Mouse (Mus musculus): ENCODE measurements around the gene Megf6. TPM values are rescaled to one million over a fixed set of nuclear protein-coding genes. Genes with fewer than 3 reads are reported as not detected.

Megf6 gene
- polyA plus RNA-seq, 1 experiment from 2014 or later, result 9.5 TPM

DNA sequence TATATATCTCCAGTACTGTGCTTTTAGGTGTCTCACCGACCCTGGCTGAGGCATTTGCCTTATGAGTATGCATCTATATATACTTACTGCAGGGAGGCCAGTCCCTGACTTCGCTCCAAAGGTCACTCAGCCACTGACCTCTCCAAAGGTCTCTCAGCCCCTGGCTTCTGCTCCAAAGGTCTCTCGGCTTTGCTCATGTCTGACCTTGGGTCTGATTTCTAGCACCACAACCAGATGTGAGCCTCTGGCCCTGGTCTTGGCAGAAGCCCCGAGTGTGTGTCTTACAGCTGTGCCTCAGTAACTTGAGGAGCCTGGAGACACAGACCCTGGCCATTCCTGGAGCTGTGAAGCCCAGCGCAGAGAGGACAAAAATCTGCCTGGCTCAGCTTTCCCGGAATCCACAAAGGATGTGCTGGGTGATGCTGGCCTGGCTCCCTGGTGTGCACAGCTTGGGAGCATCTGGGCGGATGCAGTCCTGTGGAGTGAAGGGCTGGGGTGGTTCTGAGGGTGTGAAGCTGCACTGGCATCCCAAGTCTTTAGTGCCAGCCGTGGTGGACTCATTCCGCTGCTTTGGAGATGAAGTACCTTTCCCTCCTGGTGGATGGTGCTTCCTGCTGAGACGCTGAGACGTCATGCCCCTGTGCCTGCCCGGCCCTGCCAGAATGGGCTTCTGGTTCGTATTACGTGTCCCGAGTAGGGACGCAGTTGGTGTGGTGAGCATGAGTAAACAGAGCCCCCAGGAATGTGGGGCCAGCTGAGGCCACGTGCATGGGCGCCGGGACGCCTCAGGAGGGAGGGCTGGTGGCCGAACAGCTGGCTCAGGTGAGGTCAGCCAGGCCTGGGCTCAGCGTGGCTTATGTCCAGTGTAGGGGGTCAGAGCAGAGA, 76.9 kb downstream of the Megf6 start:
- no peak overlapping the region for H3K4me2 ChIP-seq
- no peaks in the 10 kb centered on the region for H3K27me3 ChIP-seq (replicated peaks)
- 44% methylated on average over 22 of the region's 22 CpGs for WGBS
- ATAC-seq (replicated peaks), result no peak
- H3K27ac ChIP-seq, result no peak overlapping the region
- 0 out of 2 replicates have a peak, but pooled peaks cover 6% of the 10 kb centered on the region for H3K4me1 ChIP-seq
- H3K9me3 ChIP-seq, result no peaks in the 10 kb centered on the region
- H3K9ac ChIP-seq, result no peak overlapping the region
- no peaks in the 10 kb centered on the region for H3K36me3 ChIP-seq (replicated peaks)
- H3K4me3 ChIP-seq, result no peak overlapping the region

GRCm38 (mm10) chr4:154248092-154248805, 77.7 kb downstream of the Megf6 start:
- no peaks in the 10 kb centered on the region for H3K27me3 ChIP-seq (replicated peaks)
- H3K4me2 ChIP-seq, result no peak overlapping the region
- no peaks in the 10 kb centered on the region for H3K36me3 ChIP-seq (replicated peaks)
- no peak overlapping the region for H3K9ac ChIP-seq
- no peak overlapping the region for H3K27ac ChIP-seq
- no peak overlapping the region for H3K4me3 ChIP-seq
- no peak for ATAC-seq (replicated peaks)
- 0 out of 2 replicates have a peak, but pooled peaks cover 6% of the 10 kb centered on the region for H3K4me1 ChIP-seq
- WGBS, result 74% methylated on average over 21 of the region's 21 CpGs
- H3K9me3 ChIP-seq, result no peaks in the 10 kb centered on the region

GRCm38 (mm10) chr4:154249316-154249715, 78.8 kb downstream of the Megf6 start:
- 46% methylated on average over 8 of the region's 8 CpGs for WGBS
- H3K27ac ChIP-seq, result 0 out of 2 replicates have a peak overlapping the region, but pooled peaks have one; percentile 26
- H3K9ac ChIP-seq, result no peak overlapping the region
- H3K4me1 ChIP-seq, result 0 out of 2 replicates have a peak, but pooled peaks cover 6% of the 10 kb centered on the region
- no peaks in the 10 kb centered on the region for H3K9me3 ChIP-seq
- no peaks in the 10 kb centered on the region for H3K27me3 ChIP-seq (replicated peaks)
- H3K36me3 ChIP-seq (replicated peaks), result no peaks in the 10 kb centered on the region
- no peak for ATAC-seq (replicated peaks)
- H3K4me3 ChIP-seq, result no peak overlapping the region
- peak overlapping the region; percentile 1; the same call in 1 of the 2 replicates for H3K4me2 ChIP-seq

GRCm38 (mm10) chr4:154252537-154253255, 82.2 kb downstream of the Megf6 start:
- 89% methylated on average over 20 of the region's 20 CpGs for WGBS
- no peaks in the 10 kb centered on the region for H3K9me3 ChIP-seq

DNA sequence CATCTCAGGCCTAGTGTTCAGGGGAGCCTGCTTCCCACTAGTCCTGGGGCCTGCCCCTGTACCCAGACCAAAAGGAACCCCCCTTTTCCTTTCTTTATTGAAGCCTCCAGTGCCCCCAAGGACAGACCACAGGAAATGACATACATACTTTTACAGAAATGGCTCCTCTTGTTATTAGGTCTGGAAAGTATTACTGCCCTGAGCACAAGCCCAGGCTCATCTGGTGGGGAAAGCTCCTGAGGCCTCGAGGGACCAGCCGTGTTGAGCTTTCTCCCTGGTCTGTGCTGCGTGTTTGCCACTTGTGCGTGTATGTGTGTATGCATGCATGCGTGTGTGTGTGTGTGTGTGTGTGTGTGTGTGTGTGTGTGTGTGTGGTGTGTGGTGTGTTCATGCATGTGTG, 90.2 kb downstream of the Megf6 start:
- H3K9ac ChIP-seq, result no peak overlapping the region
- H3K9me3 ChIP-seq, result no peaks in the 10 kb centered on the region
- no peaks in the 10 kb centered on the region for H3K4me1 ChIP-seq
- H3K36me3 ChIP-seq (replicated peaks), result no peaks in the 10 kb centered on the region
- no peak for ATAC-seq (replicated peaks)
- H3K4me2 ChIP-seq, result no peak overlapping the region
- H3K27ac ChIP-seq, result no peak overlapping the region
- no peak overlapping the region for H3K4me3 ChIP-seq
- WGBS, result 88% methylated on average over 5 of the region's 5 CpGs
- no peaks in the 10 kb centered on the region for H3K27me3 ChIP-seq (replicated peaks)

More at GRCm38 (mm10) chr4:154252537-154253255, 82.2 kb downstream of the Megf6 start:
- Histone ChIP-seq H3K9ac (no peak overlapping the region), H3K27ac (no peak overlapping the region), H3K4me3 (no peak overlapping the region), H3K4me2 (no peak overlapping the region), H3K4me1 (0 out of 2 replicates have a peak, but pooled peaks cover 3% of the 10 kb centered on the region), H3K27me3 (replicated peaks) (no peaks in the 10 kb centered on the region), H3K36me3 (replicated peaks) (no peaks in the 10 kb centered on the region)
- no peak for ATAC-seq (replicated peaks)

- H3K4me2 ChIP-seq, result no peak overlapping the region
- no peak for ATAC-seq (replicated peaks)
- no peaks in the 10 kb centered on the region for H3K27me3 ChIP-seq (replicated peaks)
- WGBS, result 58% methylated on average over 4 of the region's 4 CpGs
- H3K27ac ChIP-seq, result no peak overlapping the region
- no peak overlapping the region for H3K9ac ChIP-seq
- H3K36me3 ChIP-seq (replicated peaks), result no peaks in the 10 kb centered on the region
- no peaks in the 10 kb centered on the region for H3K4me1 ChIP-seq
- no peak overlapping the region for H3K4me3 ChIP-seq
- no peaks in the 10 kb centered on the region for H3K9me3 ChIP-seq
These were observed 91.5 kb downstream of the Megf6 start for GRCm38 (mm10) chr4:154262071-154262470.

- Histone ChIP-seq H3K27me3 (replicated peaks) (no peaks in the 10 kb centered on the region), H3K4me3 (no peak overlapping the region), H3K4me2 (no peak overlapping the region), H3K27ac (no peak overlapping the region), H3K4me1 (no peaks in the 10 kb centered on the region), H3K9ac (no peak overlapping the region), H3K9me3 (no peaks in the 10 kb centered on the region), H3K36me3 (replicated peaks) (no peaks in the 10 kb centered on the region)
- no peak for ATAC-seq (replicated peaks)
- 81% methylated on average over 6 of the region's 6 CpGs for WGBS
These were observed 97.0 kb downstream of the Megf6 start for GRCm38 (mm10) chr4:154267511-154267910.

- no peaks in the 10 kb centered on the region for H3K36me3 ChIP-seq (replicated peaks)
- no peak overlapping the region for H3K4me2 ChIP-seq
These were observed 99.0 kb downstream of the Megf6 start for GRCm38 (mm10) chr4:154269520-154269919.

GRCm38 (mm10) chr4:154273000-154273399, 102.5 kb downstream of the Megf6 start:
- H3K4me3 ChIP-seq, result no peak overlapping the region
- H3K4me2 ChIP-seq, result no peak overlapping the region
- no peak overlapping the region for H3K9ac ChIP-seq
- H3K9me3 ChIP-seq, result no peaks in the 10 kb centered on the region
- WGBS, result 55% methylated on average over 3 of the region's 3 CpGs
- no peak for ATAC-seq (replicated peaks)
- H3K4me1 ChIP-seq, result no peaks in the 10 kb centered on the region
- H3K27me3 ChIP-seq (replicated peaks), result no peaks in the 10 kb centered on the region
- H3K36me3 ChIP-seq (replicated peaks), result no peaks in the 10 kb centered on the region
- H3K27ac ChIP-seq, result no peak overlapping the region

More at GRCm38 (mm10) chr4:154269520-154269919, 99.0 kb downstream of the Megf6 start:
- no peak overlapping the region for H3K27ac ChIP-seq
- no peak for ATAC-seq (replicated peaks)
- 62% methylated on average over 10 of the region's 10 CpGs for WGBS
- no peaks in the 10 kb centered on the region for H3K4me1 ChIP-seq
- H3K27me3 ChIP-seq (replicated peaks), result no peaks in the 10 kb centered on the region
- no peak overlapping the region for H3K4me3 ChIP-seq
- no peaks in the 10 kb centered on the region for H3K9me3 ChIP-seq
- no peak overlapping the region for H3K9ac ChIP-seq

DNA sequence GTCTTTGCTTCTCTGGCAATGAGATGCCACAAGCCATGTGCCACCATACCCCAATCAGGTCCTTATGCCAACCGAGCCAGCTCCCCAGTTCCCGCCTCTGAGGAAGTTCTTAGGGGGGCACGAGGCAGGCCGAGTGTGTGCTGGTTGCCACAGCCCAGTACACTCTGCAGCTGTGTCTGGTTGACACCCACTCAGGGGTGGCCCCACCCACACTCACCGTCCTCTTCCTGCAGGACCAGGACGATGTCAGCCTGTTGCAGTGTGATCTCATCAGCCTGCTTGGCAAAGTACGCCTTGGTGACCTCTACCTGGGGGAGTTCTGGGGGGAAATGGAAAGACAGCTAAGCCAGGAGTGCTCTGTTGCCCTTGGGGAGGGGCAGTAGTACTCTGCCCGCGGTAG, 109.0 kb downstream of the Megf6 start:
- Histone ChIP-seq H3K27ac (no peak overlapping the region), H3K9ac (no peak overlapping the region), H3K27me3 (replicated peaks) (no peaks in the 10 kb centered on the region), H3K36me3 (replicated peaks) (no peaks in the 10 kb centered on the region), H3K4me1 (no peaks in the 10 kb centered on the region), H3K4me2 (no peak overlapping the region), H3K4me3 (no peak overlapping the region), H3K9me3 (no peaks in the 10 kb centered on the region)
- 89% methylated on average over 9 of the region's 9 CpGs for WGBS
- no peak for ATAC-seq (replicated peaks)

DNA sequence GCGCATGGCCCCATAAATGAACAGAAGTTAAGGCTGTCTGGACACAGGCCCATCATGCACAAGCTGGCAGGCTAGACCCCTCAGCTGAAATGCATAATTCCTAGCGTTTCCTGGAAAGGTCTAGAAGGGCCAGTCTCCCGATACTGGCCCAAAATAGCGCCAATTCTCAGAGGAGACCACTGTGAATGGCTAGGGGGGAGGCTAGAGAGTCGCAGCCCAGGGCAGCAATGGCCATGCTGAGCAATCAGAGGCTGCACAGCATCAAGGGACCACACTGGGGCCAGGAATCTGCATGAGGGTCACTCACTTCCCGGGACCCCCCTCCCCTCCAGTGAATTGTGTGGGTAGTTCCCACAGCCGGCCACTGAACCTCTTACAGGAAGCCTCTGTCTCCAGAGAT, 113.1 kb downstream of the Megf6 start:
- no peaks in the 10 kb centered on the region for H3K4me1 ChIP-seq
- no peaks in the 10 kb centered on the region for H3K36me3 ChIP-seq (replicated peaks)
- H3K4me2 ChIP-seq, result no peak overlapping the region
- H3K9ac ChIP-seq, result no peak overlapping the region
- H3K27me3 ChIP-seq (replicated peaks), result no peaks in the 10 kb centered on the region
- H3K4me3 ChIP-seq, result no peak overlapping the region
- H3K27ac ChIP-seq, result no peak overlapping the region
- no peaks in the 10 kb centered on the region for H3K9me3 ChIP-seq
- WGBS, result 69% methylated on average over 7 of the region's 7 CpGs
- ATAC-seq (replicated peaks), result no peak

DNA sequence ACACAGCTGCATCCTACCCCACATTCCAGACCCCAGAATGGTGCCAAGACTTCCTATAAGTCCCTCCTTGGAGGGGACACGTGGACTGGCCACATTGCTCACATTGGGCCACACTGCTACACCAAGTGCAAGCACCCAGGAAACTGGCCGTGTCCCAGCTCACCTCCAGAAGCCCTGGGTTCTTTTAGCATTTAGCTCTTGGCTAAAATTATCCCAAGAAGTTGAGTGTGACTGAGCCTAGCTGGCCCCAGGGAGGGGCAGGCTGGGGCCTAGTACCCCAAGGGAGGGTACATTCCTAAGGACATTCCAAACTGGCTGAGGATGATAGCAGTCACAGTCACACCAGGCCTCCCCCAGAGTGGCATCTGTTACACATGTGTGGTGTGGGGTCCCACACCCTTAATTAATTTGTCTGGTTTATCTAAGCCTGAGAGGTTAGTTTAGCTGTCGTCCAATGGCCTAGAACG, 123.2 kb downstream of the Megf6 start:
- Histone ChIP-seq H3K4me2 (no peak overlapping the region), H3K9ac (no peak overlapping the region), H3K9me3 (no peaks in the 10 kb centered on the region), H3K27ac (no peak overlapping the region), H3K4me1 (no peaks in the 10 kb centered on the region), H3K4me3 (no peak overlapping the region), H3K27me3 (replicated peaks) (peaks cover 1% of the 10 kb centered on the region; the same call in 1 of the 2 replicates), H3K36me3 (replicated peaks) (no peaks in the 10 kb centered on the region)
- 57% methylated on average over 4 of the region's 4 CpGs for WGBS
- no peak for ATAC-seq (replicated peaks)

Data from midbrain, embryonic 15.5 days (tissue).